Mouse (Mus musculus): ENCODE measurements at regions not wholly inside any gene's neighbourhood (a gene's known extent, or its start where the extent isn't known, plus 50 kb on each side); places are given as distances from the start of the nearest gene placed in this dataset.

DNA sequence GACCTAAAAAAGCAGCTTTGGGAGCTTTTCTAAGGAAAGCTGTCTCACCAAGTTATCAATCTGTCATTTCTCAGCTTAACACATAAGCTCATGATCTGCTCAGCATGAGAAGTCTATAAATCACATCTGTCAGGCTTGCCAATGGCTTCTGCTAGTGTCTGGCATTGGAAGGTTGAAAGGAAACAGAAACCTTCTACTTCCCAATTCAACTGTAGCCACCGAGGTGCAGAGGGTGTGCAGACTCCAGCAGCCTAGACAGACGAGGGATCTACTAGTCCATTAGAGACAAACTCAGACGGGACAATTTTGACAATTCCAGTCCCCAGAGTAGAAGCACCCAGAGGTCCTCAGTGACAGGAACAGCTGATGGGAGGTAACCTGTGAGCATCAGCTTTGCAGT, 103.0 kb downstream of the Nab1 start:
- peak; percentile 54 for ATAC-seq (replicated peaks; ENCODE audit: poor library complexity)

DNA sequence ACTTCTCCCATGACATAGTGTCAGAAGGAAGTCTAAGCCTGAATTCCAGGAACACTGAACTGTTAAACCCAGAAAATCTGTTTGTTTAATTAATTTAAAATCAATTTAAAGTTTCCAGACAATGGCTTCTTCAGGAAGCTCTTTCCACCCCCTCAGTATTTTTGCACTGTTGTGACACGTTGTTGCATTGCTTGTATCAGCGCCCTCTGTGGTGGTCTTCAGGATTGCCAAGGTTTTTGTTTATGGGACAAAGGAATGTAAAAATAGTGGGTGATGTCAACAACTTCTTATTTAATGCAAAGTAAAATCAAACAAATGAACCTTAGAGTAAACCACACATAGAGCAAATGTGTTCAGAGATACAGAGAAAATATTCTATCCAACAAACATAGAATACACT, 107.5 kb downstream of the Nab1 start:
- 0 out of 2 replicates have a peak, but pooled peaks have one; percentile 52 for ATAC-seq (replicated peaks; ENCODE audit: poor library complexity)

DNA sequence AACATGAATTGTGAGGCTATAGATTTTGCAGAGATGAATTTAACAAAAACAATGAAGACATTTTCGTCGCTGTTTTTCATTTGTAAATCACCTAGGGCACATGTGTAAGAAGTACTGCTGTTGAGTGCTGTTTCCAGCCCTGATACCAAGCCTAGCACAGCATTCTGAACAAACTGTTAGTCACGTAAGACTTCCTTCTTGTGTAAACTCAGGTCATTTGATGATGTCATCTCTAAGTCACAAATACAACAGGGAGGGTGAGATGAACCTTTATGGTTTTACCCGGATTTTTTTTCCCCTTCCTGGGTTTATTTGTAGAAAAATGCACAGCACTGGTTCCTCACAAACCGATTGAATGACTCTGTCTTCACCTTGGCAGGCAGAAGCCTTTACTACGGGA, 111.6 kb downstream of the Nab1 start:
- no peak for ATAC-seq (replicated peaks; ENCODE audit: poor library complexity)

DNA sequence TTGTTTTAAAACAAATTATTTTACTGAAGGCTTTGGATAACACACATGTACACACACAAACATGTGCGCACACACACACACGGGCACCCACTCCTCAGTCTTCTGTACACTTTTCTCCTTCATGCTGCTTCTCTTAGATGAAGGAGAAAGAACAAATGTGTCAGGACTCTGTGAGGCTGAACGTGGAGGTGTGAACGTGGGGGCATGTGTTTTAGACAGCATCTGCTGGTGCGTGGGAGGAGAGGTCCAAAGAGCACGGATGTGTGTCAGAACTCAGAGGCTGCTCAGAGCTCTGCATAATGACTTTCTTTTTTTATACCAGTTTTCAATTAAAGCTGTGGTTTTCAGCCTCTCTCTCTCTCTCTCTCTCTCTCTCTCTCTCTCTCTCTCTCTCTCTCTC, 112.4 kb downstream of the Nab1 start:
- ATAC-seq (replicated peaks; ENCODE audit: poor library complexity) = no peak

DNA sequence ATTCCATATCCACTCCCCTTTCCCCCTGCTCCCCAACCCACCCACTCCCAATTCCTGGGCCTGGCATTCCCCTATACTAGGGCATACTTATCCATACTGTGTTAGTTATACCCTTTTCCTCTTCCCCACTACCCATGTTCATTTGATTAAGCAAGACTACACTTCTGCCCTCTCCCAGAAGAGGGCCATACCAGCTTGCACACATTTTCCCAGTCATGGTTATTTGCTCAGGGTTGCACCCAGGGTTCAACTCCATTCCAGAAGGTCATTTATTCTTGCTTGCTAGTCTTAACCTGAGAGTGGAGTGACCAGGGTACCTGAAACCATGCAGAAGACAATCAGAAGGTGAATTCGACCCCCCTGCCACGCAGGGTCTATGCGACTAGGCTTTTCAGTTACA, 113.4 kb downstream of the Nab1 start:
- 0 out of 2 replicates have a peak, but pooled peaks have one; percentile 48 for ATAC-seq (replicated peaks; ENCODE audit: poor library complexity)

DNA sequence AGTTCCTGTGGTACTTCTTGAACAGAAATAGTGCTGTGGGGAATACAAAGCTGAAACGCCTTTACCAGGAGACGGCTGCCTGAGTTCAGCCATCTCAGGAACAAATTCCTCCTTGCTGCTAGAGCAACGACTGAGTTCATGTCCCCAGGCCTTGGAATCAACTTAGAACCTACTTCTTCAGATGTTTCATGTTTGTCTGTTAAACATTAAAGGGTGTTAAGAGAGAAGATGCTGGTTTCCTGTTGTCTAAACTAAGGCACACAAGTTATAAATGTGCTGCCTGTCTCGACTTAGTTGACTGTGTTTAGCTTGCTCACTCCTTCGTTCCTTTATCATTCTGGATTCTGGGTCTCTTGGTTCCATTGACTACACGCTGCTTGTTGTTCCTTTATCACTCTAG, 125.2 kb downstream of the Nab1 start:
- ATAC-seq (replicated peaks; ENCODE audit: poor library complexity) = no peak

DNA sequence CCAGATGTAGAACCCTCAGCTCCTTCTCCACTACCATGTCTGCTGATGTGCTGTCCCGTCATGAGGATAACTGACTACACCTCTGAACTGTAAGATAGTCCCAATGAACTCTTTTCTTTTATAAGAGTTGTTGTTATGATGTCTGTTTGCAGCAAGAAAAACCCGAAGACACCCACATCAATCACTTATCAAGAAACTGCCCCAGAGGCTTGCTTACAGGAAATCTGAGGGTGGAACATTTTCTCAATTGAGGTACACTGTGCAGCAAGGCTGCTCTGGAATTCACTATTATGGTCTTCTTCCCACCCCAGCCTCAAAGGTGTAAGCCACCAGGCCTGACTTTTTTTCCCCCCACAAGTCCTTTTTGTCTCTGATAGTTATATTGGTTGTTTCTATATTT, 125.8 kb downstream of the Nab1 start:
- ATAC-seq (replicated peaks; ENCODE audit: poor library complexity) = no peak

DNA sequence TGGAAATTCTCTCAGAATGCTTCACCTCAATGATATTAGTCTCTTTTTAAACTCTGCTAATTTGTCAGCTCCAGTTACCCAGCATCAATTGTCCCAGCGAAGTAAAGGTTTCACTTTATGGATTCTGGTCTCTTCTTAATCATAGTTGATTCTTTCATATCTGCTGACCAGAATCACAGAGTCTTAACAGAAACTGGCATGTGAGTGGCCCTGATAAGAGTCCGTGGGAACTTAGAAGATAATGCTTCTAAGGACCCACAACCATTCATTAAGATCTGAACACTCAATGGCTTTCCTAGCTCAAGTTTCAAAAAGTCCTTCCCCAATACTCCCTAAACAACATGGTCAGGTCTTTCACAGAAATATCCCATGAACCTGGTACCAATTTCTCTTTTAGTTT, 126.7 kb downstream of the Nab1 start:
- ATAC-seq (replicated peaks; ENCODE audit: poor library complexity) = no peak

DNA sequence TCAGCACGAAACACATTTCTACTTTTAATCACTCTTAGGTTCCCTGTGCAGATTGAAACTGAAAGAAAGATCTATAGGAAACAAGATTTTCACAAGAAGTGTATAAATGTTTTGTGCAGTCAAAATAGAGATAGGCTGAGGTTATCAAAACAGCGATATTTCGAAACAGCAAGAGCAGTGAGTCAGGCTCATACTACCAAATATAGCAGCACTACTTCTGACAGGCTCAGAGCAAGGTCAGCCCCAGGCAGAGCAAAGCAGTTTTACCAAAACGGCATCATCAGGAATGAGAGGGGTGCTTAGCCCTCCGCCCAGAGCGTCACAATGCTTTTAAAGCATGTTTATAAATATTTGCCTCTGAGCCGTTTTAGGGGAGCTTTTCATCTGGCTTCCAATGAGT, 133.4 kb upstream of the Gls start:
- peak; percentile 48 for ATAC-seq (replicated peaks; ENCODE audit: poor library complexity)

DNA sequence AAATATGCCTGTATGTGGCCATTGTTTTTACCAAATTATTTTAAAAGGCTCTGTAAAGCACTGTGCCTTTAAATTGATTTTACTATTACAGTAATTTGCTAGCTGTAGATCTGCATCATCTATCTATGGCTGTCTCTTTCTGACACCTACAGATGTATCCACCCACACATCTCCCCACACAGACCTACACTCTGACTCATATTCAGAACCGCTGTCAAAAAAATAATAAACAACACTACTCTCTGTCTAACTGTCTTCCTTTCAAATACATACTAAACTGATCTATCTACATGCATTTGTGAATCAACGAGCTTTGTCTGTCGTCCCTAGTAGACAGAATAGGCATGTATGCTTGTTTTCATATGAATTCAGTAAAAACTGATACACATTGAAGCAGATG, 130.6 kb upstream of the Gls start:
- no peak for ATAC-seq (replicated peaks; ENCODE audit: poor library complexity)

DNA sequence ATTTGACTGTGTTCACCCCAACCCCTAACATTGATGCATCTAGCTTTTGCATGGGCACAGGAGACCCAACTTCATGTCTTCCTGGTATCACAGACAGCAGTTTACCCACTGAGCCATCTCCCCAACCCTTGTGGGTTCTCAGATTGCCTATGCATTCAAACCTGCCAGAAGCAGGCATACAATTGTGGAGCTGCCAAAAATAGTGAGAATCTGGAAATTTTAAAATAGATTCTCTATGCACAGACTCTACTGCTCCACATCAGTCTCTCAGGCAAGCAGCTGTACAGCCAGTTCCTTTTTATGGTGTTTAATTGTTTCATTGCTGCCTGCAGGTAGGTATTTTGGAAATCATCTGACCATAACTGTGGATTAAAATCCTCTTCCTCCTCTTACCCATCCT, 129.9 kb upstream of the Gls start:
- ATAC-seq (replicated peaks; ENCODE audit: poor library complexity) = no peak

DNA sequence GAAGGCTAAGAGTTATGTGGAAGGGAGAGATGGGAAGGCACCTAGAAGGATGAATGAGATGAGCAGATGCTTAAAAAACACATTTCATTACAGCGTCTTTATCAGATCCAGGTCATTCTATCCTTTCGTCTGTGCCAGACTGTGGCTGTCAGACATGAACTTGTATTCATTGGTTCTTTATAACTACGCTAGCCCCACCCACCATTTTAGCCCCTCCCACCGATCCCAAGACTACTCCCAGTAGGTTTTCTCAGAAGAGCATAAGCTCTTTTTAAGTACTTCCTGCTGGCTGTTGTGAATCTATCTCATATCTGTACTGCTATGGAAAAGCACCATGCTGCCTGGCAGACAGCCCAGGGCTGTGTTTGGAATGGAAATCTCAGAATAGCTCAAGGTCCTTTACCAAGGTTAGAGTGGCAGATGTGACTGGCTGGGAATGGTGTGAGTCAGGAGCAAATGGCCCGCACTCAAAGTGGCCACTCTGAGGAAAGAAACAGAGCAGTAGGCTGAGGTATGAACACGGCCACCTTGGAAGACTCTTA, 121.1 kb upstream of the Gls start:
- ATAC-seq (replicated peaks; ENCODE audit: poor library complexity) = no peak

DNA sequence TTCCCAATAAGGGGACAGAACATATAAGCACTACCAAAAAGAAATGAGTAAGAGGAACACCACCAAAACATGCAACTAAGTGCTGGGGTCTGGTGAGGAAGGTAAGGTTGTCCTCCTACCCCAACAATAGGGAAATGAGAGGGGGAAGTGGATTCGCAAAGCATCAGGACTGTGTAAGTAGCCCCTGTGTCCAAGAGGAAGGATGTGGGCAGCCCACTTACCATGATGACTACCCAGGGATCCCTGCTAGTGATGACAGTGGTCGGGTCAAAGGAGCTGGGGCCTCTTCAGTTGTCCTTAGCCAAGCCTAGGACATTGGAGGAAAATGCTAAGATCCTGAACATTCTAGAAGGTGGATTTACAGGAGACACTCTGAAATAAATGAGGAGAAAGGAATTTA, 109.1 kb upstream of the Gls start:
- peak; percentile 96 for ATAC-seq (replicated peaks; ENCODE audit: poor library complexity)

DNA sequence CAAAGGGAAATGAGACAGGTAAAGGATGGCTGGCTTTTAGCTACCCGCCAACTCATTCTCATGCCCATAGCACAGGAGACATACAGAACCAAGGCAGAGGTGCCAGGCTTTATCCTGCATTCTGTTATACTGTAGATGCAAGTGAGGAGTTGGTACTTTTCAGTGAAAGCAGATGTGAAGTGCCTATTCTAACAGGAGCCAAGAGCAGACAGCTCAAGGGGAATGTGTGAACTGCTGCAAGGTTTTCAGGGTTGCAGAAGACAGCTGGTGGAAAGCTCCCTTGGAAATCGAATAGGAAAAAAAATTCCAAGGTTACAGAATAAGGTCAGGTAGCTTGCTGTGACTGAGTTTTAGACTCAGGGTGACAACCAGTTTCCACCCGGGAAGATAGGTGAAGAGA, 105.7 kb upstream of the Gls start:
- ATAC-seq (replicated peaks; ENCODE audit: poor library complexity) = no peak

DNA sequence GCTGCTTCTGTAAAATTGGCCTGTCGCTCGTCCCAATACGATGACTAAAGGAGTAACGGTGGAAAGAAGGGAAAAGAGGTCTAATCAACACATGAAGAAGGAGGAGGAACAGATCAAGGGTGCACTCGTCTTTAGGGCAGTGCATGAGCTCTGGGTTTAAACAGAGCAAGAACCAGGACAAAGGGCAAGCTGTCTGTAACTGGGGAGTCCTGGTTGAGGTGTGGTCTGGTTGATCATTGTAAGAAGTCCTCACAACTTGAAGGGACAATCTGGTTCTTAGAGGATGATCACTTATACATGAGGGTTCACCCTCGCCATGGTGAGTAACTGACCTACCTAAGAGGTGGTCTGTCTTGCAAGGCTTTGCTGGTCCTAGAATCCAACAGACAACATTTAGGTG, 105.2 kb upstream of the Gls start:
- no peak for ATAC-seq (replicated peaks; ENCODE audit: poor library complexity)

DNA sequence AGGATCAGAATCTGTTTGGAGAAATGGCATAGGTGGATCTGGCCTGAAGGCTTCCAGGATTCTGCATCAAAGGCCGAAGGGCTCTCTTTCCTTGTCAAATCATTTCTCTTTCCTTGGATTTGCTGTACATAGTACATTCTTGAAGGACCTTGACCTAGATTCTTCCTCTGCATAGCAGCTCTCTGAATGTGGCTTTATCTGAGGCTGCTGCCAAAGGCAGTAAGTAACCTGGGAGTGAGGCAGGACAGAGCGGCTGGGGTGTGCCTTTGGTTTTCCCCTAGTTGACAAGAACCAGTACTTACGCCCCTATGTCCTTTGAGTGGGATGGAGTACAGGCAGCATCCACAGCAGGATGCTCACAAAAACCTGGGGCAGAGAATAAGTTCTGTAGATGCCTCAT, 103.7 kb upstream of the Gls start:
- no peak for ATAC-seq (replicated peaks; ENCODE audit: poor library complexity)

DNA sequence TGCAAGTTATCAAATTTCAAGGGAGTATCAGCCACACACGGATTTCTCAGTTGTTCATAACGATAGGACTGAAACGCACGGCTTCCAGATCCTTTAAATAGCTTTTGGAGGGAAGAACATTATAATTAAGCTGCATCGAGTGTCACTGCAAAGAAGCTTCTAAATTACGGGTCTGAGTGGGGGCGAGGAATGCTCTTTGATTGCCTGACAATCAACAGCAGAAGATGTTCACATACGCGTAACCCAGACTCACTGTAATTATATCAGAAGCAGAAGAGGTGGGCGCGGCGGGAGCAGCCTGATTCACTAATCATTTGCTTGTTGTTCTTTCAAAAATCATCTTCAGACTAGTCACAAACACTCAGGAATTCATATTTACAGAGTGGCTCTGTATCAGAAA, 99.0 kb upstream of the Gls start:
- no peak for ATAC-seq (replicated peaks; ENCODE audit: poor library complexity)

DNA sequence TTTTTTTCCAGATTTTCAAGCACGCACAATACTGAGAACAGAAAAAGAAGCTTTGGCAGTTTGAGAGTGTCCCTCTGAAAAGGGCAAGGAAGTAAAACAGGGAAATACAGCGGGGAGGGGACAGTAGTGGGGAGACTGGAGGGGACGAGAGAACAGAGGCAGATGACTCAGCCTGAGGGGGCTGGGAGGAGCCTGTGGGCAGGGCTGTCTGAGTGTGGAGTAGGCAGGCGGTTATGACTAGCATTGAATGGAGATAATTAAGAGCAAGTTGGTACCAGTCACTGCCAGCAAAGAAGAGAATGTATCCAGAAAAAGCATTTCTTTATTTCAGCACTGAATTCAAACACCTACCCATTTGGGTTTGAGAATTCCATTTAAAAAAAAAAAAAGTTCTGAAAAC, 98.4 kb upstream of the Gls start:
- peak; percentile 99 for ATAC-seq (replicated peaks; ENCODE audit: poor library complexity)

DNA sequence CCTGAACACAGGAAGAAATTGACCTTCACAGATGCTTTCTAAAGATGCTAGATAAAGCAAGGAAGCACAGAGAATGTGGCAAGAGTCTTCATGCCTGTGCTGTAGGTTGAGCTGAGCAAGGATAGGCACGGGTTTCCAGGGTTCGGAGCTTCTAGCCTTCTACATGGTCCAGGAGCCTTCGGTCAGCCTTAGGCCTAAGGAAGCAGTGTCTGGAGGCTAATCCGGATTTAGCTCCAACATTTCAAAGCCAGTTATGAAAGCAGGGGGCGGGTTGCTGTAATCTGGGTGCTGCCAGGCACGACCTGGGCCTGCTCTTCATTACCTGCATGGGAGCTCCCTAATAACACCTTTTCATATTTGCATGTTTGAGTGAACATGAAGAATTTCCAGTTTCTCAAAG, 97.5 kb upstream of the Gls start:
- ATAC-seq (replicated peaks; ENCODE audit: poor library complexity) = no peak

DNA sequence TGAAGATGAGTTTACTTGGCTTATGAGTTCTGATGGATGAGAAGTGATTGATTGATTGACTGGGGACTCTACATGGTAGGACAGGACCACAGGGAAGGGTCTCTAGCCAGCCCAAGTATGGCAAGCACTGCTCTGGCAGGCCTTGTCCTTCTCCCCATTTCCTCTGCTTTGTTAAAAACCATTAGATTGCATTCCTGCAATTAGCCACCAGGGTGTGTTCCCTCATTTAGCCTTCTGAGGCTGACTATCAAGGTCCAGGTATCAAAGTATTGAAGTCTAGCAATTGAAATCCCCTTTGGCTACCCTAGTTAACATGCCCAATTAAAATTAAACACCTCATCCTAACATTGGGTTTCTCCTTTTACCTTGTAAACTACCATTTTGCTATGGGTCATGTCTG, 95.5 kb upstream of the Gls start:
- ATAC-seq (replicated peaks; ENCODE audit: poor library complexity) = 0 out of 2 replicates have a peak, but pooled peaks have one; percentile 52

DNA sequence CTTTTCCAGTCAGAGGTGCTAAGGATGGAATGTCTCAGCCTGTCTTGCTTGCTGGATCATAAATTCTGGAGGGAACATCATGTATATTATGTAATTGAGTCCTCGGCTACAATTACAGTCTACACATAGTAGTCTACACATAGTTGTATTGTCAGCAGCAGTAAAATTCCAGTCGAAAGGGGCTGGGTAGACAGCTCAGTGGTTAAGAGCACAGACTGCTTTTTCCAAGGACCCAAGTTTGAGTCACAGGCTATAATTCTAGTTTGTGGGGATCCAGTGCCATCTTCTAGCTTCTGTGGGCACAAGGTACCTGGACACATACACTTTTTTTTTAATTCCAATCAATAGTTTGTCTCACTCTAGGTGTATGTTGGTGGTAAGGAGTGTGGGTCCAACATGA, 91.3 kb upstream of the Gls start:
- no peak for ATAC-seq (replicated peaks; ENCODE audit: poor library complexity)

DNA sequence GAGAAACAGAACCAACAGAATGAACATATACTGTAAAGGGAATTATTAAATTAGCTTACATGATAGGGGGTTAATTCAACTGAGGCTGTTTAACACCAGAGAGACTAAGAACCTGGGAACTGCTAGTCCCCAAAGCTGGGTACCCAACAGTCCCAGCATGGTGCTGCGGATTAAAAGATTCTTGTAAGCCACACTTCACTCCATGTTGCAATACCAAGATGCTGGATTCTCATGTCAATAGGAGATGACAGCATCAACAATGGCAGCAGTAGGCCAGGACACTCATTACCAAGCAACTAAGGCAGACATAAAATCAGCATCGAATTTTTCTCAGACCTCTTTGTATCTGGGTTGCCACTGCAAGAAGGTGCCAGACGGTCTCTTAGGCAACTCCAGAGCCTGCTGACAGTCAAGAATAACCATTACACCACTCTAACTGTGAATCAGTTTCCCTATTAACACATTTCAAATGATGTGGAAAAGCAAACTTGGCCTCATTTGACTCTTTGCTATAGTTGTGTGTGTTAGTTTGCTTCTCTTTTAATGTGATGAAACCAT, 79.1 kb upstream of the Gls start:
- no peak for ATAC-seq (replicated peaks; ENCODE audit: poor library complexity)

DNA sequence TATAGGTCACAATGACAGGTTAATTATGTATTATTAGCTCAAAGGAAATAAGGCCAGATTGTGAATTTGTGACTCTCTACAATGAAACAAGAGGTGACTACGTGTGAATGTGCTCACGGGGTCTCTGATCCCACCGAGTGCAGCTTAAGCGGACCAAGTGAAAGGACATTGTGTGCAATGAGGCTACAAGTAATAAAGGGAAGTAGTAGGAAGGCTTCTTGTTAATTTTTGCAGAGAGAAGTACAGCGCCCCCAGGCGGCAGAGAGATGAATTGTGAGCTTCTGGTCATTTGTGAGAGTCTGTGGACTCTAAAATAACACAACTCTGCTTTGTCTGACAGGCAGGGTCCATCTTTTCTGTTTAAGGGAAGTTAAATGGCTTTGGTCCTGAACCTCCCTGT, 73.9 kb upstream of the Gls start:
- peak; percentile 81 for ATAC-seq (replicated peaks; ENCODE audit: poor library complexity)
